Mouse (Mus musculus): ENCODE measurements around the gene Ppp1r1a.

Gene Ppp1r1a

GRCm38 (mm10) chr15:103537822-103538213 lies at the start of gene Ppp1r1a:
TSS of gene Ppp1r1a (minus strand) at chr15:103538003.
- DNase-seq: peak; percentile 61 to 85

- no peak for DNase-seq
These were observed 48.1 kb upstream of the Ppp1r1a start for GRCm38 (mm10) chr15:103585876-103586275.

- no peak for DNase-seq
These were observed 27.2 kb upstream of the Ppp1r1a start, which contains the start of gene Glycam1 for GRCm38 (mm10) chr15:103564981-103565380. TSS of gene Glycam1 (minus strand) at chr15:103565081.

GRCm38 (mm10) chr15:103552096-103552690 lies 14.4 kb upstream of the Ppp1r1a start:
- DNase-seq: peak in 1 of 2 experiments; percentile 72

GRCm38 (mm10) chr15:103551053-103551452 lies 13.2 kb upstream of the Ppp1r1a start:
- no peak for DNase-seq

- no peak for DNase-seq
These were observed 11.7 kb upstream of the Ppp1r1a start for GRCm38 (mm10) chr15:103549475-103549874.

GRCm38 (mm10) chr15:103547983-103548382 lies 10.2 kb upstream of the Ppp1r1a start:
- no peak for DNase-seq

GRCm38 (mm10) chr15:103542526-103542925 lies 4.7 kb upstream of the Ppp1r1a start:
- peak; percentile 55 to 88 for DNase-seq

GRCm38 (mm10) chr15:103540646-103541045 lies 2.8 kb upstream of the Ppp1r1a start:
- peak in 1 of 2 experiments; percentile 50 for DNase-seq

- DNase-seq: no peak
These were observed 1.5 kb upstream of the Ppp1r1a start for GRCm38 (mm10) chr15:103539259-103539658.

- no peak for DNase-seq
These were observed 587 bp downstream of the Ppp1r1a start for GRCm38 (mm10) chr15:103537011-103537821.

GRCm38 (mm10) chr15:103536456-103536855 lies 1.3 kb downstream of the Ppp1r1a start:
- no peak for DNase-seq

GRCm38 (mm10) chr15:103535786-103536185 lies 2.0 kb downstream of the Ppp1r1a start:
- peak in 1 of 2 experiments; percentile 40 for DNase-seq

GRCm38 (mm10) chr15:103535030-103535429 lies 2.8 kb downstream of the Ppp1r1a start:
- no peak for DNase-seq

GRCm38 (mm10) chr15:103534054-103534620 lies 3.7 kb downstream of the Ppp1r1a start:
- no peak for DNase-seq

- peak; percentile 59 to 62 for DNase-seq
These were observed 7.4 kb downstream of the Ppp1r1a start for GRCm38 (mm10) chr15:103530372-103530771.

- no peak for DNase-seq
These were observed 14.6 kb downstream of the Ppp1r1a start for GRCm38 (mm10) chr15:103523156-103523555.

GRCm38 (mm10) chr15:103522458-103523099 lies 15.2 kb downstream of the Ppp1r1a start:
- peak in 1 of 2 experiments; percentile 46 for DNase-seq

GRCm38 (mm10) chr15:103519386-103520378 lies 18.1 kb downstream of the Ppp1r1a start:
- DNase-seq: no peak

GRCm38 (mm10) chr15:103518600-103519385 lies 19.0 kb downstream of the Ppp1r1a start:
- DNase-seq: no peak

GRCm38 (mm10) chr15:103514914-103515313 lies 22.9 kb downstream of the Ppp1r1a start:
- DNase-seq: no peak
